Mouse (Mus musculus): Measurements from ENCODE around the gene Crybg3.

DNA sequence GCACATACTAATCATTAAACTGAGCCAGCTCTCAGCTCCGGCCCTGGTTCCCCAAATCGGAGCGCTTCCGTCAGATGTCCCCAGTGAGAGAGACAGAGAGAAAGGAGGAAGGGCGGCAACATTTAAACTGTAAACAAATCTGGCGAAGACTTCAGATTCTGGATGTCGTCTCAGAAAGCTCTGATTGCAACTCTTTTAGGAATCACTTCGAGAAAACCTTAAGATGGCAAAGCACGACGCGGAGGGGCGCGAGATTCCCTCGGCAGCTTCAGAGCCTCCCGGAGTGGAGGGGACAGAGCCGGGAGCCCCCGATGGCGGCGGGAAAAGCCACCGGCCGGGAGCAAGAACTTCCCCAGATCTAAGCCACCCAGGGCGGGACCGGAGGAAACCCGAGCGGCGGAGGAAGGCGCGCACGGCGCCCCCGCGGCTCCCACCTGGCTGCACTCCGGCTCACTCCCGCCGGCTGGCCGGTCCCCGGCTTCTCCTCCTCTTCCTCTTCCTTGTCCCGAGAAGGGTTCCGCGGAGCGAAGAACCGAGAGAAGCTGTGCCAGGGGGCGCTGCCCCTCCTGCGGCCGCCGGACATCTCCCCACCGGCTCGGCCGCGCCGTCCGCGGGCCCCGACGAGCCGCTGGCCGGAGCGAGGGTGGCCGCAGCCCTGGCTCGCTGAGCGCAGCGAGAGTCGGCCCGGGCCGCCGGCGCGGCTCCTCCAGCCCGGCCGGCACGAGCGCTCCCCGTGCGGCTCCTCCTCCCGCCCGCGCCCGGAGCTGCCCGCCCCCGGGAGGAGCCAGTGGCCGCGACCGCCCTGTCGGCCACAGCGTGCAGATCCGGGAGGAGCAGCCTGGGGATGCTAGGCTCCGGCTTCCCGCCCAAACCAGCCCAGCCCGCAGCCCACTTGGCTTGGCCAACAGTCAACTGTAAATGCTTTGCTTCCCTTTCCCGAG lies at the start of gene Crybg3:
- TF ChIP-seq POLR2A (IDR thresholded peaks at IDR 0.05; ENCODE audit: control insufficient read depth, low read depth, low read length) (peak; percentile 16; the same call in 1 of the 2 replicates), CTCF (IDR thresholded peaks at IDR 0.05; ENCODE audit: control insufficient read depth, insufficient read depth, insufficient replicate concordance, low read depth, low read length) (no peak)

Data from testis, adult 2 months (tissue).